Mouse (Mus musculus): ENCODE results near the gene Rbpjl. TPM values are rescaled to one million over a fixed set of nuclear protein-coding genes. Genes with fewer than 3 reads are reported as not detected.
A peak's percentile ranks its signal among the peaks of the same experiment; 100 is the strongest.

The Rbpjl gene
- polyA plus RNA-seq, 1 experiment from 2014 or later: 10.7 TPM

GRCm38 (mm10) chr2:164440314-164440713 is 37.4 kb downstream of the Rbpjl start:
- H3K9ac ChIP-seq: no peak overlapping the region
- H3K4me3 ChIP-seq: peak overlapping the region; percentile 74
- H3K4me1 ChIP-seq: peaks cover 76% of the 10 kb centered on the region
- H3K9me3 ChIP-seq: no peaks in the 10 kb centered on the region
- H3K27ac ChIP-seq: peak overlapping the region; percentile 69; the same call in 1 of the 2 replicates
- peak; percentile 19 for ATAC-seq (ENCODE audit: borderline replicate concordance, extremely low read depth, low FRiP score, low TSS enrichment)
- H3K4me2 ChIP-seq: peak overlapping the region; percentile 84
- no peaks in the 10 kb centered on the region for H3K36me3 ChIP-seq
- 49% methylated on average over 5 of the region's 5 CpGs for WGBS
- H3K27me3 ChIP-seq: no peaks in the 10 kb centered on the region

GRCm38 (mm10) chr2:164441155-164441554 is 38.2 kb downstream of the Rbpjl start:
- peaks cover 68% of the 10 kb centered on the region for H3K4me1 ChIP-seq
- H3K9me3 ChIP-seq: no peaks in the 10 kb centered on the region
- H3K9ac ChIP-seq: peak overlapping the region; percentile 83
- ATAC-seq (ENCODE audit: borderline replicate concordance, extremely low read depth, low FRiP score, low TSS enrichment): no peak
- WGBS: 38% methylated on average over 8 of the region's 8 CpGs
- H3K36me3 ChIP-seq: no peaks in the 10 kb centered on the region
- peak overlapping the region; percentile 74 for H3K4me3 ChIP-seq
- no peaks in the 10 kb centered on the region for H3K27me3 ChIP-seq
- H3K4me2 ChIP-seq: peak overlapping the region; percentile 84
- peak overlapping the region; percentile 69 for H3K27ac ChIP-seq

- ATAC-seq (ENCODE audit: borderline replicate concordance, extremely low read depth, low FRiP score, low TSS enrichment): no peak
- Histone ChIP-seq H3K4me1 (peaks cover 62% of the 10 kb centered on the region), H3K4me2 (peak overlapping the region; percentile 84), H3K27me3 (no peaks in the 10 kb centered on the region), H3K9me3 (no peaks in the 10 kb centered on the region), H3K36me3 (no peaks in the 10 kb centered on the region), H3K27ac (0 out of 2 replicates have a peak overlapping the region, but pooled peaks have one; percentile 69), H3K9ac (peak overlapping the region; percentile 83), H3K4me3 (peak overlapping the region; percentile 74)
- 25% methylated on average over 7 of the region's 7 CpGs for WGBS
Observed at GRCm38 (mm10) chr2:164441731-164442130, 38.8 kb downstream of the Rbpjl start.

- Histone ChIP-seq H3K4me2 (peak overlapping the region; percentile 84), H3K4me3 (peak overlapping the region; percentile 74), H3K9ac (peak overlapping the region; percentile 83), H3K9me3 (no peaks in the 10 kb centered on the region), H3K36me3 (no peaks in the 10 kb centered on the region), H3K27ac (peak overlapping the region; percentile 89), H3K27me3 (no peaks in the 10 kb centered on the region), H3K4me1 (peaks cover 54% of the 10 kb centered on the region)
- WGBS: 3% methylated on average over 29 of the region's 29 CpGs
- ATAC-seq (ENCODE audit: borderline replicate concordance, extremely low read depth, low FRiP score, low TSS enrichment): peak; percentile 65
Observed at GRCm38 (mm10) chr2:164442315-164443050, 39.5 kb downstream of the Rbpjl start.

GRCm38 (mm10) chr2:164443051-164443437 is 40.1 kb downstream of the Rbpjl start:
- Histone ChIP-seq H3K27ac (peak overlapping the region; percentile 89), H3K4me2 (peak overlapping the region; percentile 84), H3K27me3 (no peaks in the 10 kb centered on the region), H3K9ac (peak overlapping the region; percentile 83), H3K4me1 (peaks cover 50% of the 10 kb centered on the region), H3K4me3 (peak overlapping the region; percentile 74), H3K36me3 (no peaks in the 10 kb centered on the region), H3K9me3 (no peaks in the 10 kb centered on the region)
- 0% methylated on average over 26 of the region's 26 CpGs for WGBS
- ATAC-seq (ENCODE audit: borderline replicate concordance, extremely low read depth, low FRiP score, low TSS enrichment): peak; percentile 94

- no peaks in the 10 kb centered on the region for H3K27me3 ChIP-seq
- ATAC-seq (ENCODE audit: borderline replicate concordance, extremely low read depth, low FRiP score, low TSS enrichment): no peak
- 9% methylated on average over 18 of the region's 18 CpGs for WGBS
Observed at GRCm38 (mm10) chr2:164443460-164444000, 40.6 kb downstream of the Rbpjl start, which contains the start of gene Sdc4. Gene Sdc4 (minus strand): TSS chr2:164443887.

GRCm38 (mm10) chr2:164444701-164445100 is 41.8 kb downstream of the Rbpjl start:
- Histone ChIP-seq H3K27me3 (no peaks in the 10 kb centered on the region), H3K4me2 (no peak overlapping the region), H3K9ac (no peak overlapping the region), H3K4me1 (peaks cover 46% of the 10 kb centered on the region), H3K27ac (no peak overlapping the region), H3K4me3 (no peak overlapping the region), H3K9me3 (no peaks in the 10 kb centered on the region), H3K36me3 (no peaks in the 10 kb centered on the region)
- no peak for ATAC-seq (ENCODE audit: borderline replicate concordance, extremely low read depth, low FRiP score, low TSS enrichment)
- WGBS: 59% methylated on average over 2 of the region's 2 CpGs

More at GRCm38 (mm10) chr2:164443460-164444000, 40.6 kb downstream of the Rbpjl start, which contains the start of gene Sdc4:
- H3K9me3 ChIP-seq: no peaks in the 10 kb centered on the region
- peak within 1 kb of the TSS; percentile 74 for H3K4me3 ChIP-seq
- peaks cover 46% of the 10 kb centered on the region for H3K4me1 ChIP-seq
- peak within 1 kb of the TSS; percentile 84 for H3K4me2 ChIP-seq
- no peaks in the 10 kb centered on the region for H3K36me3 ChIP-seq
- H3K27ac ChIP-seq: peak within 1 kb of the TSS; percentile 89
- peak within 1 kb of the TSS; percentile 83 for H3K9ac ChIP-seq

GRCm38 (mm10) chr2:164445399-164446085 is 42.6 kb downstream of the Rbpjl start:
- 69% methylated on average over 3 of the region's 3 CpGs for WGBS

GRCm38 (mm10) chr2:164446086-164446469 is 43.1 kb downstream of the Rbpjl start:
- H3K9ac ChIP-seq: no peak overlapping the region

More at GRCm38 (mm10) chr2:164445399-164446085, 42.6 kb downstream of the Rbpjl start:
- Histone ChIP-seq H3K4me2 (no peak overlapping the region), H3K27me3 (no peaks in the 10 kb centered on the region), H3K9ac (no peak overlapping the region), H3K9me3 (no peaks in the 10 kb centered on the region), H3K4me3 (no peak overlapping the region), H3K27ac (no peak overlapping the region), H3K36me3 (no peaks in the 10 kb centered on the region), H3K4me1 (peaks cover 41% of the 10 kb centered on the region)
- ATAC-seq (ENCODE audit: borderline replicate concordance, extremely low read depth, low FRiP score, low TSS enrichment): no peak

GRCm38 (mm10) chr2:164448140-164448539 is 45.2 kb downstream of the Rbpjl start:
- ATAC-seq (ENCODE audit: borderline replicate concordance, extremely low read depth, low FRiP score, low TSS enrichment): no peak
- Histone ChIP-seq H3K27ac (no peak overlapping the region), H3K9me3 (no peaks in the 10 kb centered on the region), H3K36me3 (no peaks in the 10 kb centered on the region), H3K9ac (no peak overlapping the region), H3K4me2 (no peak overlapping the region), H3K27me3 (no peaks in the 10 kb centered on the region), H3K4me3 (no peak overlapping the region), H3K4me1 (peaks cover 36% of the 10 kb centered on the region)
- WGBS: 95% methylated on average over 1 of the region's 1 CpGs

More at GRCm38 (mm10) chr2:164446086-164446469, 43.1 kb downstream of the Rbpjl start:
- H3K4me3 ChIP-seq: no peak overlapping the region
- no peak overlapping the region for H3K27ac ChIP-seq
- ATAC-seq (ENCODE audit: borderline replicate concordance, extremely low read depth, low FRiP score, low TSS enrichment): no peak
- WGBS: 70% methylated on average over 3 of the region's 3 CpGs
- H3K4me2 ChIP-seq: no peak overlapping the region
- no peaks in the 10 kb centered on the region for H3K36me3 ChIP-seq
- peaks cover 35% of the 10 kb centered on the region for H3K4me1 ChIP-seq
- no peaks in the 10 kb centered on the region for H3K9me3 ChIP-seq
- H3K27me3 ChIP-seq: no peaks in the 10 kb centered on the region

GRCm38 (mm10) chr2:164448921-164449320 is 46.0 kb downstream of the Rbpjl start:
- Histone ChIP-seq H3K4me1 (peaks cover 35% of the 10 kb centered on the region), H3K4me3 (no peak overlapping the region), H3K36me3 (no peaks in the 10 kb centered on the region), H3K9me3 (no peaks in the 10 kb centered on the region), H3K27me3 (no peaks in the 10 kb centered on the region), H3K27ac (peak overlapping the region; percentile 9; the same call in 1 of the 2 replicates), H3K4me2 (no peak overlapping the region), H3K9ac (no peak overlapping the region)
- ATAC-seq (ENCODE audit: borderline replicate concordance, extremely low read depth, low FRiP score, low TSS enrichment): no peak
- WGBS: 53% methylated on average over 5 of the region's 5 CpGs

Measured in lung, embryonic 15.5 days (tissue).